Mouse (Mus musculus): ENCODE measurements around the gene Pkd2l1.
"Not testable (repeated sequence)": the region's sequence is repeated elsewhere in the genome, so short reads cannot be mapped to it uniquely, and the experiment has no call there.

Gene Pkd2l1

DNA sequence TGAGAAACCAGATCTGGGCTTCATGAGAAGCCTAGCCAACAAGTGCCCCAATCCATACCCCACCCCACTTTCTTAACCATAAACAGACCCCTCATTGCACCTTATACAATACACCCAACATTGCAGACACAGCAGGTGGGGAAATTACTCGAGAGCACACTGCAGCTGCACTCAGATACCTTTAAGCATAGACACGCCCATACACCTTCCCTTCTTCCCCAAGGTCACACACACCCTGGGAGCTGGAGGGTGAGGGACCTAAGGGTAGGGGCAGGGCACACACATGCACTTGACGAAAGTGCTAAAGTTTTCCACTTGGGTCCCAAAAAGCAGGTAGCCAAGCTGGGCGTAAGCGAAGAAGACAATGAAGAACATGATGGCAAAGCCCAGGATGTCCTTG lies 38.5 kb downstream of the Pkd2l1 start:
- DNase-seq = no peak

DNA sequence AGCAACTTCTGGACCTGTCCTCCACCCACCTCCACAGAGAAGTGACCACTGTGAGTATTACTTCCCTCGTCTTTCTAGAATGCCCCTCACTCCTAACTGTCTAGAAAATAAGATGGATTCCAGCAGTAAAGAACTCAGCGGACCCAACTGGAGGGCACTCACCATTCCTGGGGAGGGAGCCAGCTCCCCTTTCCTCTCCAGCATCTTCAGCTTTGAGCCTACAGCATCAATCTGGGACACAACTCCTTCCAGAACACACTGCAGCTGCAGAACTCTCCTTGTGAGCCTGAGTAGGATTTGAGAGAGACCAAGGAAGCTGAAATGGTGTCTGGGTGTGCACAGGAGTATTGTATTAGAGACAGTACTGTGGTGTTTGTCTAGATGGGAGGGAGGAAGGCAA lies 43.3 kb downstream of the Pkd2l1 start:
- DNase-seq = no peak

DNA sequence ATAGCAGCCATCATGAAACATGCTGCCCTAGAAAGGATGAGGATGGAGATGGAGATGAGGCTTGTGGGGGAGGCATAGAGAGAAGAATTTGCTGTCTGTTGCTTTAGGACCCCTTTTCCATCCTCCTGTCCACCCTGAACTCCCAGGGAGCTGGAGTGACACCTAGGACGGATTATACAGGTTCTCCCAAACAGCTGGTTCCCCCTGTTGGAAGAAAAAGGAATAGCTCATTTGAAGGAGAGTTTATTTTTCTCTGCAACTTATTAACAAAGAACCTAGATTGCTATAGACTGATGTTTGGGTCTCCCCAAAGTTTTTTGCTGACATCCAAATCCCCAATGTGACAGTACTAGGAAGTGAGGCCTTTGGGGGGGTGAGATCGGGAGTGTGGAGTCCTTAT lies 43.9 kb downstream of the Pkd2l1 start:
- DNase-seq = no peak

DNA sequence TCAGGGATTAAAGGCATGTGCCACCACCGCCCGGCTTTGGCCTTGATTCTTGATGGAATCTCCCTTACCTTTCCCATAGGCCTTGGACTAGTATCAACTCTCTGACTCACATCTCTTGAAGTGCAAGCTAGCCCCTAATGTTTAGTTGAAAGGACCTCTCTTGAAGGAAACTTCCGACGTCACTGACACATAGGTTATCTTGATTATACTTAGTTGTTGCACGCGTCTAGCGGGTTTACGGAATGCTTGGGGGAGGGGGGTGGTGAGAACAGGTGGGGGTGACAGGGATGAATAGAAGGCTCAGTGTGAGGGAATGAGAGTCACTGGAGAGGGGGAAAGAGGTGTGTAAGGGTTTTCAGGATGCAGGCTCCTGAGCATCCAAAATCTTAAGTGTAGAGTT lies 45.3 kb downstream of the Pkd2l1 start:
- DNase-seq = no peak

DNA sequence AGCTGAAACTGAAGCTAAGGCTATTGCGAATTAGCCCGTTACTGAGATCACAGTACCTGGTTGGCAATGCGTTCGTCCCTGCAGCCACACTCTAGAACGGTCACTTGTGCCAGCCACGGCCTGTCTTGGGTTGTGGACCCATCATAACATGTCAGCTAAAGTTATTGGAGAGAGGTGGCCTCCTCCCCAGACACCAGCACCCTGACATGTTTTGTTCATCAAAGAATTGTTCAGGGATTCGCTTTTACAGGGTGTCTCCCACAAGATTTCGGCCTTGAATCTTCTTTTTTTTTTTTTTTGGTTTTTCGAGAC lies 45.7 kb downstream of the Pkd2l1 start:
- no peak for DNase-seq

DNA sequence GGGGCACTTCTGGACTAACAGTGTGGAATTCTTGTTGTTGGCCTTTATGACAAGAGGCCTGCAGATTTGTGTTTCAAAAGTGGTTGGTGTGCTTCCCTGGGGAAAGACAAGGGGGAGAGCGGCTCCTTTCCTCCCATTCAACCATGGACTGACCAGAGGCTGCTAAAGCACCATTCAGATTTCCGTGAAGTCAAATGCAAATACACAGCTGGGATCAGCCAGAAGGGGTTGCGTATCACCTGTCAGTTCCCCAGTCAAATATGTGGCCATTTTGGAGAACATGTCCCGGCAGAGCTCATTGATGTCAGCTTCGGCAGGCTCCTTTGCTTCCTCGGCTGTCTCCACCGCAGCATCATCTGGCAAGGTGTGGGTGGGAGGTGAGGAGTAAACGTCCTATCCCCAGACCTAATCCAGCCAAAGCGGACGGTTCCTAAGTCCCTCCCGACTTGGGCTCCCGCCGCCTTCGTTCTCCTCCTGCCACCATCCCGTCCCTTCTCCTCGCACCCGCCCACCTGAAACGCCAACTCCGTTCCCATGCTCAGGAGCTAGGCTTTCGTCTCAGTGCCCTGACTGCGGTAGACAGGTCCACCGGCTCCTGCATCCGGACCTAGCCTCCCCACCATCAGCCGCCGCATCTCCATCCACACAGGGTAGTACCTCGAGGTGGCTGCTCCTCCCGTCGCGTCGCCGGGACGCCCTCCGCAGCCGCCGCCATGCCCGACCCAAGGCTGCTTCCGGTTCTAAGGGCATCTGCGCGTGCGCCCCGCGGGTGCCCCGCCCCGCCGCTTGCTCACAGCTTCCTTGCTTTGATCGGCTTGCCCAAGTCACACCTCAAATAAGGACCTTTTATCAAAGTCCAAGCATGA lies 46.3 kb downstream of the Pkd2l1 start, which contains the start of gene Bloc1s2:
Bloc1s2 (minus strand) TSS at position 745 of the 866 bp plus-strand sequence.
- DNase-seq = peak; percentile 89

DNA sequence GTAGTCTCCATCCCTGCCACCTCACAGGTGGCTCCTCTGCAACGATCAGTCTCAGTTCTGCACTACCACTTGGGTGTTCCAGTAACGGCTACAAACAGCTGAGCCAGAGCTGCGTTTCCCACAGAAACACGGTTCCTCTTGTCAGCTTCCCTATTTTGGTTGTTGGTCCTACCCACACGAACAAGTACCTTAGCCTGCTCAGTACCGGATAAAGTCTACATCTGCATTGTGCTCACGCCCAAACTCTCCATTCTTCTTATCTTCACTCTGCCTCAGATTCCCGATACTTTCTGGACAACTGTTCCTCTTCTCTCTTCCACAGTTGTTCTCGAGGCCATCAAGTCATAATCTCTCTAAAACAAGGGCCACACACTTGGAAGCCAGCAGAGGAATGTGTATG lies 47.9 kb downstream of the Pkd2l1 start:
- no peak for DNase-seq

DNA sequence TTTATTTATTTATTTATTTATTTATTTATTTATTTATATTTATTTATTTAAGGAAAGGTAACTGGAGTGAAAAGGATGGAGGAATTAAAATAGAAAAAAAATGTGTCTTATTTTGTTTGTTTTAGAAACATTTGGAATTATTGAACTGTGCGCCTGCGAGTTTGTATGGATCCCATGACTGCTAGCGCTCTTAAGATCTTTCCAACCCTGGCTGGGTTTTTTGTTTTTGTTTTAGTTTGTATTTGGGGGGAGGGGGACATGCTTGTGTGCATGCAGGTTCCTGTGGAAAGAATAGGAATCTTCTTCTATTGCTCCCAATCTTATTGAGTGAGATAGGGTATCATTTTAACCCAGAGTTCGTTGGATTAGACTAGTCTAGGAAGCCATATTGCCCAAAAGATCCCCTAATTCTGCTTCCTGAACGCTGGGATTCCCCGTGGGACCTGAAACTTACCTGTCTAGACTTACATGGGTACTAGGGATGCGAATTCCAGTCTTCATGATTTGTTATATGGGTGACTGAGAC lies 56.2 kb downstream of the Pkd2l1 start:
- no peak for DNase-seq

DNA sequence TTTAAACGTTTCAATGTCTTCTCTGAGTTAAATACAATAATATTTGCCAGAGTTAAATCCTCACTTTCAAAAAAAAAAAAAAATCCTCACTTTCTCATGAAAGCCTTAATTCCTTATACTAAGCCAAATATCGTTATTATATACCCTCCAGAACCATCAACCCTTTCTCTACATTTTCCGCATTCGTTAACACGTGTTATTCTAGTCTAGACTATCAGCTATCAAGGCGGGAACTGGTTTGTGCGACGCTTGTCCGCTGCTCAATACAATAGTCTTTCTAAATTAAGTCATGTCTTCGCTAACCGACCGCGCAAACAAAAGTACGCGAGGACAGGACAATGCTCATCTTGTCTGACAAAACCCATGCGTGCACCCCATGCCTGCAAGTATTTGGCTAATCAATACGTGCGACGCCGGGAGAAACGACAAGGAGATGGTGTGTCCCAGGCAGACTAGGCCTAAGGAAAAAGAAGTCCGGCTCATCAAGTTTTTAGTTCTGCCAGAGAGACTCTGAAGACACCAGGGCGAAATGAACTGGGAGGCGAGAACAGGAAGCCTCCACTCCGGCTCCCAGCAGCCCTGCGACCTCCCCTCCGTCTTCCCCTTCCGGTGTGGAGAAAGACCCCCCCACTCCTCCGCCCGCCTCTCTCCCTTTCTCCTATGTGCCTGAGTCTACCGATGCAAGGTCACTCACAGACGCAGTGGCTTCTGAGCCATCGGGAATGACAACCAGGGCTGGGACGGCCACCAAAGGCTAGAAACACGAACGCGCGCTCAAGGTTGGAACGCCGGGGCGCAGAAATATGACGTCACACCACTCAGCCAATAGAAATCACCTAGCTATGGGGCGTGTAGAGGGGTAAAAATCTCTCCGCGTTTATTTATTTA lies 56.9 kb downstream of the Pkd2l1 start, which contains the start of gene Cwf19l1:
Cwf19l1 (minus strand) TSS at position 805 of the 888 bp plus-strand sequence.
- peak; percentile 89 for DNase-seq

DNA sequence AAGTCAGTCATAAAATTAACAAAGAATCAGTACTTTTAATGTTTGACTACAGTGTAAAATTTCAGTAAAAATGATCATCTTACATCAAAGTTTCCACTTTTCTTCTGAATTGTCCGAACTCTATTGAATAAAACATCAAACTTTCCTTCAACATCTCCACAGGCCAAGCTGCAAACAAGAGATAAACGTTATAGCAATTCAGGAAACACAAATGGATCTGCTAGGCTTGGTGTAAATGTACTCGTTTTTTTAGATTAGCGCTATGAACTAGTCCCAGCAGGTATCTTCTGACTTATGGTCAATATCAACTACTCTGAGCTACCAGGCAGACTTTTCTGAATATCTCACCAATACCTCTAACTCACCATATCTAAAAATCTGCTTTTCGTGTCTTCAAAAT lies 59.3 kb downstream of the Pkd2l1 start:
- DNase-seq = no peak

DNA sequence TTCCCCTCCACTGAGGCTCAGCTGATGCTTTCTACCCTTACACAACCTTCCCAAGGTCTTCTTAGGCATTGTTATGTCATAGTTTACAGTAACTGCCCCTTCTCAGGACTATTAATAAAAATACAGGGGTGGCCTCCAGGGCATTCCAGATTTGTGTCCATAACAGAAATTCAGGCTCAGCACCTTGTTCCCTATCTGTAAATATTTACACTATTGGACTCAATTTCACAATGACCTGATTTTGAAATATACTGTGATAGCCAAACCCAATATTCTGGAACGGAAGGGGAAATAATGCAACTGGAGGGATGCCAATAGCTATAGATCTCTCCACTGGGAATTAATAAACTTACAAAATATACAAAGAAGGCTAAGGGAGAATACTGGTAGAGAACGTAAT lies 63.7 kb downstream of the Pkd2l1 start:
- DNase-seq = no peak

DNA sequence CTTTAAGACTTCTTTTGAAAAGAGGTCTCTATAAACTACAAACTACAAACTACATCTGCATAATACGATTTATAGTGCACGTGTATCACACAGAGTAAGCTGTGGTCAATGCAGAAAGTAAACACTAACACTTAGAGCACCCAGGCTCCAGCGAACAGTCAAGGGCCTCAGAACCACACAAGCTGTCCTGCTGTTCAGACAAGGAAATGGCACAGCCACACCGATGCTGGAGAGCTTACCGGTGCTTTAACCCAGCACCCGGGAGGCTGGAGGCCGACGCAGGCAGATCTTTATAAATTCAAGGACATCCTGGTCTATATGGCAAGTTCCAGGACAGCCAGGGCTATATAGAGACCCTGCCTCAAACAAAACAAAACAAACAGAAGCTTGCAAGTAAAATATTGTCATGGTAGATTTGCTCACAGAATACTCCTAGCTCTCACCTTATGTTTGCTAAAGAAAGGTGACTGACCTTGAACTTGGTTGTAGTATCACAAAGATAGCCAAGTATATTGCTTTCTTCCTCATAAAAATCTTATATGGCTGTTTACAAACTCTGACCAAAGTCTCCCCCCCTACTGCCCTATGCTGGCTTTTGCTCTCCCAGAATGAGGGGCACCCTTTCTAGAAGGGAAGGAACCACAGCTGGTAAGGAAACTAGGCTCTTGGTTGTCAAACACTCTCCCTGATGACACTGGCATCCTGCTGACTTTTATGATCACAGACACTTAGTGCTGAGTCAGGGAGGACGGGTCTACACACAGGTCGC lies 64.3 kb downstream of the Pkd2l1 start:
- DNase-seq = no peak

DNA sequence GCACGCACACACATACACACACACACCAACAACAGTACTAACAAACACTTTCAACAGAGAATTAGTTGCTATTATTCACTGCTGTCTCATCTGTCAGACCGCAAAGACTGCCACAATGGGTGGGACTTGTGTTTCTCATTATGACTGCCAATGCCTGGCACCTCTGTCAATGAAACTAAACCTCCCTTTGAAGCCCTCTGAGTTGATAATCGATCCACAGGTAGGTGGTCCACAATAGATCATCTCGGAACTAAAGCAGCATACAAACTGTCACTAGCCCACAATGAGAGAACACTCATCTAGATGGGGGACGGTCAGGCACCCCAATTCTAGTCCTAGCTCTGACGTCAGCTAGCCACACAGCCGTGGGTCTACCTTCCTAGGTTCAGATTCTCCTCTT lies 71.1 kb downstream of the Pkd2l1 start:
- no peak for DNase-seq

DNA sequence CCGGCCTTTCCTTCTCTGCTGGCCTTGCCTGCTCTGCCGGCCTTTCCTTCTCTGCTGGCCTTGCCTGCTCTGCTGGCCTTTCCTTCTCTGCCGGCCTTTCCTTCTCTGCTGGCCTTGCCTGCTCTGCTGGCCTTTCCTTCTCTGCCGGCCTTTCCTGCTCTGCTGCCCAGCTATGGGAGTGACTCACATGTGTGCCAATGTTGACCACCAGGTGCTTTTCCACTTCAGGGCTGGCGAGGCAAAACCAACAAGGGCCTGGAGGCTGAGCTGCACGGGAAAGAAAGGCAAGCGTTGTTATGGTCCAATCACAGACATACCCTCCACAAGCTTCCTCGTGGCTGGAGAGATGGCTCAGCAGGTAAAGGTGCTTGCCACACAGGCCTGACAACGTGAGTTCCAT lies 71.6 kb downstream of the Pkd2l1 start:
- DNase-seq = not testable (repeated sequence)

DNA sequence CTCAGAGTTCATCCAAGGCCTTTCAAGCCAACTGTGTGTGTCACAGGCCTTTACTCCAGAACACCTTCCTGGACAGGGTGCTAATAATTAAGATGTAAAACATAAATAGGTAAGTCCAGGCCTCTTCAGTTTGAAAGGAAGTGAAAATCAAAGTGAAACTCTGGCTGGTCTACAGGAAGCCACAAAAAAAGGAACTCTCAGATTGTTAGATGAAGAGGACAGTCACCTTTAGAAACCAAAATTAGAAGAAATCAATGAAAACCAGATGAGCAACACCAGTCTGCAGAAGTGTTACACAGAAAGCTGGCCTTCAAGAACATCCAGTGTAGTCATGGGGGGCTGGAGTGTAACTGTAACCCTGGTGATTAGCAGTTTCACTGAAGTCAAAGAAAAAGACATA lies 74.4 kb downstream of the Pkd2l1 start:
- no peak for DNase-seq

DNA sequence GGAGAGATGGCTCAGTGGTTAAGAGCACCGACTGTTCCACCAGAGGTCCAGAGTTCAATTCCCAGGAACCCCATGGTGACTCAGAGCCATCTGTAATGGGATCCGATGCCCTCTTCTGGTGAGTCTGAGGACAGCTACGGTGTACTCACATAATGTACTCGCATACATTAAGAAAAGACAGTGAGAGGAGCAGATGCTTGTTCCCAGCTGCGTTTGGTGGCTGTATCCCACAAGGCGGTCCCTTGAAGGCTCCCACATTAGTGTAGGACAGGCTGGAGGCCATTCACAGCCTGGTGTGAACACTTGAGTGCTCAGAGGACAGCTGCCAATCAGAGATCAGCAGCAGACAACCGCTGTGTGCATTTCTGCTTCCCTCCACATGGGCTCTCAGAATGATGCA lies 80.5 kb downstream of the Pkd2l1 start:
- no peak for DNase-seq

DNA sequence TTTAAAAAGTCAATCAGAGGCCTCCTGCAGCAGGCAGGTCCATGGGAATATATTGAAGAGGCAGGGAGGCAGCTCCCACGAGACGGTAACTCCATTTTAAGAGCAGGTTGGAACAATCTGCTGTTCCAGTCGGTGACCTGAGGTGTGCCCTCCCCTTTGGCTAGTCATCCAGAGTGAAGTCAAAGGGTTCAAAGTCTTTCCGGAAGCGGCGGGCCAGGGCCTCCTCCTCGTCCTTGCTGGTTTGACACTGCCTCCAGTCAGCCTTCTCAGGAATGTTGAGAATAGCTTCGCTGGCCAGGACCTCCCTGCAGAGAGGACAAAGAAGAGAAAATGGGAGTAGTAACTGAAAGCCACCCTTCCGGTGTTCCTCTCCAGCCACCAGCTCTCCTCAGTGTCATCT lies 81.9 kb downstream of the Pkd2l1 start:
- no peak for DNase-seq

DNA sequence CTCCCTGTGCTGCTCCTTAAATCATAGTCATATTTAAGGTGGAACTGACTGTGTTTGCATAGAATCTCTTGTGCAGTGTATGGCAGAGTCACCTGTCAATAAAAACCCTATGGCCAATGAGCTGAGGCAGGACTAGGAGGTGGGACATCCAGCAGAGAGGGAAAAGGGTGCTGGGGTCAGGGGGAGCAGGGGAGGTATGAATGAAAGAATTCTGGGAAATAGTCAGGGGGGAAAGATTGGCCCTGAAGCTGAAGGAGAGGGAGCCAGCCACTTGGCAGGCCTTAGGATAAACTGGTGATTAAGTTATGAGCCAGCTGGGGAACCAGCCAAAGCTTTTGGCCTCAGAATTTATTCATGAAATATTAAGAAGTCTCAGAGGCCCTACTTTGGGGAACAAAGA lies 83.2 kb downstream of the Pkd2l1 start:
- DNase-seq = peak; percentile 21

DNA sequence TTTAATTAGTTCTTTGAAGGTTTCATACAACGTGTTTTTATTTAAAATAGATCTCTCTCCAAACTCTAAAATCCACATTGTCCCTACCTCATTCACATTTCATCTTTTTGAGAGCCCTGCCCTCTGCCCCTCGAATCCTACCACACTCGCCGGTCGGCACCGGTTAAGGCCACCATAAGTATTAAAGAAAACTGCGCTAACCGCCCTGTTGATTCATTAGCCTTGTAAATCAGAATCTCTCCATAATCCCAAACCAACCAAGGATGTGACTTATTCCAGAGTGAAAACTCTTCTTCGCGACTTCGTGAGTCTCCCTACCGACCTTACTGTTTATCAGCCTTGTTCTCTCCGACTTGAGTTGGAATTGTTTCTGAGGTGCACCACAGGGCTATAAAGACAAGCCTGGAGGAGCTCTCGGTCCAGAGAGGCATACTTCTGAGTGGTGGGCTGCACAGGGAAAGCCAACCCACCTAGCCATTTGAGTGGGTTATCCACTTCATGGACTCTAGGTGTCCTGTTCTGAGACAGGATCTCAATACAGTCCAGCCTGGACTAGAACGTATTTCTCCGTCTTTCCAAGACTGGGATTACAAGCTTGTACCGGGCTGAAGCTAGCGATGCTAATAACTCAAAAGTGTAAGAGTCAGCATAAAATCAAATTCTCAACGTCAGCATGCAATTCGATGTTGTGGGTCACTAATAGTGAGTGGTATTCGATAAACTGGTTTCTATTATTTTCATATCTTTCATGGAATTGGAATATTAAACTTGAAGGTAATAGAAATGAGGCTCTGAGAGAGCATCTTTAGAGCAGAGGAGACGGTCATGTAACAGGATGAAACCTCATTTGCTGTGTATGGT lies 84.4 kb downstream of the Pkd2l1 start:
- DNase-seq = peak; percentile 15

DNA sequence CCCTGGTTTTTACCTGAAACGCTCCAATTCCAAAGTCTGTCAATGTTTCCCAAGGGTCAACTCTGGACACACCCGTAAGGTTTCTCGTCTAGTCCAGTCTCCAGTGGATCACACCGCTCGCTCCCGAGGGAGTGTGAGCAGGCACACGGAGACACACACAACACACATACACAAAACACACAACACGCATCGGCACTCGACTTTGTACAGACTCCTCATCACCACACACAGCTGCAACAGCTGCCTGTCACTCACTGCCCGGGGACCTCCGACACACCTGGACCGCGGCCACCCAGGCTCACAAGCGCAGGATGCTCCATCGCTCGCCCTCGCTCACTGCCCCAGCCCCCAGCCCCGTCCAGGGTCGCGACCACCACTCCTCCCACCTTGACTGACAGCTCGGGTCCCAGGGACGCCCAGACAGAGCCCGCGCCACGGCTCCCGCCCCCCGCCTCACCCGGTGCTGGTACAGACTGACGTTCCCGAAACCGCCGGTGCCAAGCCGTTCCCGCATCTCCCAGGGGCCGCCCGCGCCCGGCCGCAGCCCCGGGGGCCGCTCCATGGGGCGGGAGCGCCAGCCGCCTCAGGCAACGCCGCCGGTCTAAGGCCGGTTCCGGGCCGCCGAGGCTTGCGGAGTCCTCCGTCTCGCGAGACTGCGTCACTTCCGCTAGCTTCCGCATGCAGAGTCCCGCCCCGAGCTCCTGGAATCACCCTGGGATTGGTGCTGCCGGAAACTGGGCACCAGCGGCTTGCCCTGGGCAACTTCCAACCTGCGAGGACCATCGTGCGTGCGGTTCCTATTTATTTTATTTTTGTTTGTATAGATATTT lies 85.2 kb downstream of the Pkd2l1 start, which contains the start of gene Chuk:
Chuk (minus strand) TSS at position 650 of the 830 bp plus-strand sequence.
- DNase-seq = peak; percentile 93

DNA sequence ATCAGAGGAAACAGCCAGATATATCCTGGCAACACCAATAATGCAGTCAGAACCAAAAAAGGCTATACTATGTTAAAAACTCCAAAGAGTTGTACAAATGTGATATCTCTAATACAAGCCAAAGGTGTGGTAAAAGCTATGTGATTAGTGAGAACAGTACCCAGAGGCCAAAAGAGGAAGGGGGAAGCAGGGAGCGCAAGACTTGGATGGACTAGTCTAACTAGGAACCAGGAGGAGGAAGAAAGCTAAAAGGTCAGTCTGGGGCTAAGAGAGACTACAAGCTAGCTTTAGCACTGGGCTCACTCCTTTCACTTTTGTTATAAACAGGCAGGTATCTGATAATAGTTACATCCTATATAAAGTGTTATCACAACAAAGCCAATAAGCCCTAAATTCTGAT lies 87.8 kb downstream of the Pkd2l1 start:
- no peak for DNase-seq
